Mouse (Mus musculus): ENCODE results near the gene Atp2a1. TPM values are rescaled to one million over a fixed set of nuclear protein-coding genes. Genes with fewer than 3 reads are reported as not detected.

The Atp2a1 gene
- polyA plus RNA-seq, 1 experiment from 2014 or later = not detected

GRCm38 (mm10) chr7:126440134-126440533 is 22.8 kb downstream of the Atp2a1 start:
- H3K9me3 ChIP-seq (ENCODE audit: control insufficient read depth, low read depth, low read length) = no peaks in the 10 kb centered on the region
- WGBS = 69% methylated on average over 9 of the region's 9 CpGs
- no peak overlapping the region for H3K27ac ChIP-seq (ENCODE audit: low read length)
- H3K4me1 ChIP-seq (ENCODE audit: control insufficient read depth, insufficient read depth, low read length) = no peaks in the 10 kb centered on the region
- ATAC-seq (ENCODE audit: insufficient number of reproducible peaks, insufficient read depth, low FRiP score, low read depth) = no peak
- H3K4me2 ChIP-seq (replicated peaks; ENCODE audit: low read depth, low read length) = no peak overlapping the region
- no peak overlapping the region for H3K4me3 ChIP-seq (ENCODE audit: low read depth, low read length)
- no peak overlapping the region for H3K9ac ChIP-seq (replicated peaks; ENCODE audit: low read depth, low read length)
- no peaks in the 10 kb centered on the region for H3K27me3 ChIP-seq (ENCODE audit: control insufficient read depth, insufficient read depth, low read length)
- peaks cover 11% of the 10 kb centered on the region for H3K36me3 ChIP-seq (ENCODE audit: control insufficient read depth, insufficient read depth, low read length)

DNA sequence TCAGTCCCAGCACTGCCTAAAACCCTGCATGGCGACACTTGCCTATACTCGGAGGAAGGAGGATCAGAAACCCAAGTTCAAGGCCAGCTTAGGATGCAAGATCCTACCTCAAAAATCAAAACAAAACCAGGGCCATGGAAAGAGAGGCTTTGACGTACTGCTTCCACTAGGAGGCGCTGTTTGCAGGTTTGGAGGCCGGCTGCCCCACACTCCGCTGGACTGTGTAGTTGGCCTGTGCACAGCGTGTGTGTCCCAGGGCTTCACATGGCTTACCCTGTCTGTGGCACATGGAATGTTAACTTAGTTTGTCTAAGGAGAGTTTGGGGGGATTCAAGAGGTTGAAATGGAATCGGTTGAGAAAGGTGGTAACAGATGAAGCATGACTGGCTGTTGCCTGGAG is 26.1 kb downstream of the Atp2a1 start:
- H3K36me3 ChIP-seq (ENCODE audit: control insufficient read depth, insufficient read depth, low read length) = peaks cover 8% of the 10 kb centered on the region; the same call in 1 of the 2 replicates
- no peaks in the 10 kb centered on the region for H3K4me1 ChIP-seq (ENCODE audit: control insufficient read depth, insufficient read depth, low read length)
- 21% methylated on average over 8 of the region's 8 CpGs for WGBS
- no peaks in the 10 kb centered on the region for H3K9me3 ChIP-seq (ENCODE audit: control insufficient read depth, low read depth, low read length)
- H3K4me3 ChIP-seq (ENCODE audit: low read depth, low read length) = no peak overlapping the region
- no peaks in the 10 kb centered on the region for H3K27me3 ChIP-seq (ENCODE audit: control insufficient read depth, insufficient read depth, low read length)
- H3K4me2 ChIP-seq (replicated peaks; ENCODE audit: low read depth, low read length) = no peak overlapping the region
- H3K9ac ChIP-seq (replicated peaks; ENCODE audit: low read depth, low read length) = no peak overlapping the region
- no peak for ATAC-seq (ENCODE audit: insufficient number of reproducible peaks, insufficient read depth, low FRiP score, low read depth)
- H3K27ac ChIP-seq (ENCODE audit: low read length) = no peak overlapping the region

- no peak overlapping the region for H3K9ac ChIP-seq (replicated peaks; ENCODE audit: low read depth, low read length)
Measured at GRCm38 (mm10) chr7:126435801-126436200, 27.1 kb downstream of the Atp2a1 start.

DNA sequence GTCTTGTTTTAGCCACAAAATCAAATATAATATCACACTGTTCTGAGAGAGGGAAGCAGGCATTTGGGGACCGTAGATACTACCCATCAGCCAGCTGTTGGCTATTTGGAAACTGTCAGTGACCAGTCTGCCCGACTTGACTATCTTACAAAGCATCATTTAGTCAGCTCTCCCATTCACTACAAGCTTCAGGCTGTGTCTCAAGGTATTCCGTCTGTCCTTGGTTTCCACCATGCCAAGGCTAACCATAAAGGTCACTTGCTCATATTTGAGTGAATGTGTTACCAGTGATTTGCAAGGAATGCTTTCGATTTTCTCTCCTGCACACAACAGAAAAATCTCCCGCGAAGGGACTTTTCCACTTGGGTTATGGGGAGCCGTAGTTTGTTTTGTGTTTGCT is 28.2 kb downstream of the Atp2a1 start:
- no peaks in the 10 kb centered on the region for H3K9me3 ChIP-seq (ENCODE audit: control insufficient read depth, low read depth, low read length)
- H3K4me2 ChIP-seq (replicated peaks; ENCODE audit: low read depth, low read length) = no peak overlapping the region
- peaks cover 4% of the 10 kb centered on the region for H3K4me1 ChIP-seq (ENCODE audit: control insufficient read depth, insufficient read depth, low read length)
- no peak overlapping the region for H3K27ac ChIP-seq (ENCODE audit: low read length)
- H3K36me3 ChIP-seq (ENCODE audit: control insufficient read depth, insufficient read depth, low read length) = peaks cover 8% of the 10 kb centered on the region; the same call in 1 of the 2 replicates
- 88% methylated on average over 7 of the region's 7 CpGs for WGBS
- H3K27me3 ChIP-seq (ENCODE audit: control insufficient read depth, insufficient read depth, low read length) = no peaks in the 10 kb centered on the region
- no peak overlapping the region for H3K9ac ChIP-seq (replicated peaks; ENCODE audit: low read depth, low read length)
- no peak for ATAC-seq (ENCODE audit: insufficient number of reproducible peaks, insufficient read depth, low FRiP score, low read depth)
- no peak overlapping the region for H3K4me3 ChIP-seq (ENCODE audit: low read depth, low read length)

More at GRCm38 (mm10) chr7:126435801-126436200, 27.1 kb downstream of the Atp2a1 start:
- Histone ChIP-seq H3K4me3 (ENCODE audit: low read depth, low read length) (no peak overlapping the region), H3K36me3 (ENCODE audit: control insufficient read depth, insufficient read depth, low read length) (peaks cover 8% of the 10 kb centered on the region; the same call in 1 of the 2 replicates), H3K27me3 (ENCODE audit: control insufficient read depth, insufficient read depth, low read length) (no peaks in the 10 kb centered on the region), H3K4me1 (ENCODE audit: control insufficient read depth, insufficient read depth, low read length) (no peaks in the 10 kb centered on the region), H3K9me3 (ENCODE audit: control insufficient read depth, low read depth, low read length) (no peaks in the 10 kb centered on the region), H3K4me2 (replicated peaks; ENCODE audit: low read depth, low read length) (no peak overlapping the region), H3K27ac (ENCODE audit: low read length) (no peak overlapping the region)
- WGBS = 79% methylated on average over 3 of the region's 3 CpGs
- no peak for ATAC-seq (ENCODE audit: insufficient number of reproducible peaks, insufficient read depth, low FRiP score, low read depth)

DNA sequence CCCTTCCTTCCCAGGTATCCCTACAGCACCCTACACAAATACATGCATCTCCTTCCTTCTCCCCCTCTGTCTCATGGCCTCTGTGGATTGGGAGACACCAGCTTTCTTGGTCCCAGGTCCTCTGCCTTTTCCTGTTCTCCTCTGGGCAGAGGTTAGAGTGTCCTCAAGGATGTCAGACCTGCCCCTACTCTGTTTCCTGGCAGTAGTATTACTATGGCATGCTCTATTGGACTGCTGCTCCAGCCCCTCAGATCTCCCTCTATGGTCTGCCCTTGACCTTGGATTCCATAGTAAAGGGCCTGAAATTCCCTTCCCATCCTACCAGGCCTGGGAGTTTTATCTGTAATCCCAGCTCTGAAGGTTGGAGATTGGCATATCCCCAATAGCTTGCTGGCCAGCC is 32.7 kb downstream of the Atp2a1 start:
- Histone ChIP-seq H3K27me3 (ENCODE audit: control insufficient read depth, insufficient read depth, low read length) (no peaks in the 10 kb centered on the region), H3K9me3 (ENCODE audit: control insufficient read depth, low read depth, low read length) (no peaks in the 10 kb centered on the region; the same call in 1 of the 2 replicates), H3K4me2 (replicated peaks; ENCODE audit: low read depth, low read length) (peak overlapping the region; percentile 75; the same call in 1 of the 2 replicates), H3K4me3 (ENCODE audit: low read depth, low read length) (no peak overlapping the region), H3K27ac (ENCODE audit: low read length) (no peak overlapping the region), H3K4me1 (ENCODE audit: control insufficient read depth, insufficient read depth, low read length) (peaks cover 10% of the 10 kb centered on the region), H3K36me3 (ENCODE audit: control insufficient read depth, insufficient read depth, low read length) (peaks cover 8% of the 10 kb centered on the region; the same call in 1 of the 2 replicates), H3K9ac (replicated peaks; ENCODE audit: low read depth, low read length) (no peak overlapping the region)
- no peak for ATAC-seq (ENCODE audit: insufficient number of reproducible peaks, insufficient read depth, low FRiP score, low read depth)

DNA sequence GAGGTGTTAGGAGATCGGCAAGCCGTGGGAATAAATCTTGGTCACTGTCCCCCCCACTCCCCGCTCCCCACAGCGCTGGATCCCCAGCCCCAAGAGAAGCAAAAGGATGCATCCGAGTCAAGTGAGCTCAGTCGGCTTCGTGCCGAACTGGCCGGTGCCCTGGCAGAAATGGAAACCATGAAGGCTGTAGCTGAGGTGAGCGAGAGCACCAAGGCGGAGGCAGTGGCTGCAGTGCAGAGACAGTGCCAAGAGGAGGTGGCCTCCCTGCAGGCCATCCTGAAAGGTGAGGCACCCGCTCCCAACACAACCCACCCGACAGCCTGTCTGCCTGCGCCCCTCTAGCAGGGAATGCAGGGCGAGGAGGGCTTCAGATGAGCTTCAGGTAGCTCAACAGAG is 33.4 kb downstream of the Atp2a1 start:
- H3K4me1 ChIP-seq (ENCODE audit: control insufficient read depth, insufficient read depth, low read length) = peaks cover 10% of the 10 kb centered on the region
- peaks cover 8% of the 10 kb centered on the region; the same call in 1 of the 2 replicates for H3K36me3 ChIP-seq (ENCODE audit: control insufficient read depth, insufficient read depth, low read length)
- H3K27ac ChIP-seq (ENCODE audit: low read length) = peak overlapping the region; percentile 84; the same call in 1 of the 2 replicates
- H3K27me3 ChIP-seq (ENCODE audit: control insufficient read depth, insufficient read depth, low read length) = no peaks in the 10 kb centered on the region
- H3K4me2 ChIP-seq (replicated peaks; ENCODE audit: low read depth, low read length) = peak overlapping the region; percentile 75
- H3K4me3 ChIP-seq (ENCODE audit: low read depth, low read length) = peak overlapping the region; percentile 67
- ATAC-seq (ENCODE audit: insufficient number of reproducible peaks, insufficient read depth, low FRiP score, low read depth) = peak; percentile 5; the same call in 1 of the 2 replicates
- peak overlapping the region; percentile 61; the same call in 1 of the 2 replicates for H3K9ac ChIP-seq (replicated peaks; ENCODE audit: low read depth, low read length)
- H3K9me3 ChIP-seq (ENCODE audit: control insufficient read depth, low read depth, low read length) = no peaks in the 10 kb centered on the region; the same call in 1 of the 2 replicates
- WGBS = 25% methylated on average over 15 of the region's 15 CpGs

GRCm38 (mm10) chr7:126428631-126429502 is 34.0 kb downstream of the Atp2a1 start, which contains the start of gene Rabep2:
TSS of gene Rabep2 (plus strand) at chr7:126428759.
- peak; percentile 93 for ATAC-seq (ENCODE audit: insufficient number of reproducible peaks, insufficient read depth, low FRiP score, low read depth)
- Histone ChIP-seq H3K36me3 (ENCODE audit: control insufficient read depth, insufficient read depth, low read length) (peaks cover 3% of the 10 kb centered on the region; the same call in 1 of the 2 replicates), H3K9ac (replicated peaks; ENCODE audit: low read depth, low read length) (peak within 1 kb of the TSS; percentile 61), H3K27ac (ENCODE audit: low read length) (peak within 1 kb of the TSS; percentile 84), H3K27me3 (ENCODE audit: control insufficient read depth, insufficient read depth, low read length) (no peaks in the 10 kb centered on the region), H3K4me2 (replicated peaks; ENCODE audit: low read depth, low read length) (peak within 1 kb of the TSS; percentile 75), H3K4me3 (ENCODE audit: low read depth, low read length) (peak within 1 kb of the TSS; percentile 67), H3K4me1 (ENCODE audit: control insufficient read depth, insufficient read depth, low read length) (peaks cover 10% of the 10 kb centered on the region), H3K9me3 (ENCODE audit: control insufficient read depth, low read depth, low read length) (no peaks in the 10 kb centered on the region; the same call in 1 of the 2 replicates)
- under 1% methylated on average over 76 of the region's 82 CpGs for WGBS

DNA sequence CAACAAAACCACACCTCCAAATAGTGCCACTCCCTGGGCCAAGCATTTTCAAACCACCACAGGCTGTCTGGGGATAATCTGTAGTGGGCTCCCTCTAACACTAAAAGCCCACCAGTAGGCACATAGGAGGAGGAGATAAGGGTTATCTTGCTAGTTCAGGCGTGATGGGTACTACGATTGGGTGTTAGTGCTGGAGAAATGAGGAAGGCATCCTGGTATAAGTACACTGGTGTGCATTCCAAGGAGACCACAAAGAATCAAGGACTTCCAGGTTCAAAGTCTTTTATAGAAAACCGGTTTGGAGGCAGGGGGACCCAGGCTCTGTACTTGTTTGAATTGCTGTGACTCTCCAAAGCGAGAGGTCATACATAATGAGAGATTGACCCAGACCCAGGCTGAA is 34.8 kb downstream of the Atp2a1 start:
- ATAC-seq (ENCODE audit: insufficient number of reproducible peaks, insufficient read depth, low FRiP score, low read depth) = peak; percentile 1; the same call in 1 of the 2 replicates
- no peaks in the 10 kb centered on the region; the same call in 1 of the 2 replicates for H3K9me3 ChIP-seq (ENCODE audit: control insufficient read depth, low read depth, low read length)
- H3K27me3 ChIP-seq (ENCODE audit: control insufficient read depth, insufficient read depth, low read length) = no peaks in the 10 kb centered on the region
- H3K4me2 ChIP-seq (replicated peaks; ENCODE audit: low read depth, low read length) = peak overlapping the region; percentile 75
- no peaks in the 10 kb centered on the region for H3K36me3 ChIP-seq (ENCODE audit: control insufficient read depth, insufficient read depth, low read length)
- WGBS = 10% methylated on average over 4 of the region's 4 CpGs
- H3K4me3 ChIP-seq (ENCODE audit: low read depth, low read length) = peak overlapping the region; percentile 67
- peak overlapping the region; percentile 84 for H3K27ac ChIP-seq (ENCODE audit: low read length)
- peaks cover 10% of the 10 kb centered on the region for H3K4me1 ChIP-seq (ENCODE audit: control insufficient read depth, insufficient read depth, low read length)
- H3K9ac ChIP-seq (replicated peaks; ENCODE audit: low read depth, low read length) = peak overlapping the region; percentile 61
